Mouse (Mus musculus) testis, adult 2 months (tissue): ENCODE measurements around the gene Gm20683. TPM values are rescaled to one million over a fixed set of nuclear protein-coding genes. Genes with fewer than 3 reads are reported as not detected.
"Not testable (repeated sequence)": the region's sequence is repeated elsewhere in the genome, so short reads cannot be mapped to it uniquely, and the experiment has no call there.

ENCODE experiments used
- H3K27ac ChIP-seq: fragments of 200-500 bp; 2 replicates; pipeline ENCODE4 v1.5.1; 2012; ENCODE audit warnings: low read depth, low read length; ENCODE audit not compliant: control insufficient read depth, insufficient read depth
- H3K27me3 ChIP-seq: fragments of 200-500 bp; 2 replicates; pipeline ENCODE4 v1.6.1; 2012; ENCODE audit warnings: mild to moderate bottlenecking, low read length, moderate library complexity; ENCODE audit not compliant: control insufficient read depth, insufficient read depth
- H3K36me3 ChIP-seq: fragments of 200-500 bp; 2 replicates; pipeline ENCODE4 v1.6.1; 2012; ENCODE audit warnings: mild to moderate bottlenecking, low read length; ENCODE audit not compliant: control insufficient read depth, insufficient read depth
- H3K4me1 ChIP-seq: fragments of 200-500 bp; 2 replicates; pipeline ENCODE4 v1.6.1; 2012; ENCODE audit warnings: low read length; ENCODE audit not compliant: control insufficient read depth, insufficient read depth
- H3K4me3 ChIP-seq: fragments of 200-500 bp; 2 replicates; pipeline ENCODE4 v1.5.1; 2012; ENCODE audit warnings: low read depth, mild to moderate bottlenecking, low read length, moderate library complexity, mixed read lengths; ENCODE audit not compliant: control insufficient read depth
- CTCF ChIP-seq: fragments of 200-500 bp; IDR thresholded peaks from 2 replicates; pipeline ENCODE4 v1.5.1; 2012; ENCODE audit warnings: low read depth, mild to moderate bottlenecking, inconsistent platforms, low read length, moderate library complexity; ENCODE audit not compliant: control insufficient read depth, insufficient read depth, insufficient replicate concordance
- POLR2A ChIP-seq: fragments of 200-500 bp; IDR thresholded peaks from 2 replicates; pipeline ENCODE4 v1.6.1; 2012; ENCODE audit warnings: low read depth, mild to moderate bottlenecking, inconsistent platforms, low read length, moderate library complexity; ENCODE audit not compliant: control insufficient read depth
- polyA plus RNA-seq: library from polyadenylated mRNA; depleted of rRNA; stranded (reverse); fragments of >200 nt; gene quantifications from 2 replicates; pipeline ENCODE4 v1.2.3, GENCODE M21; 2012

Gm20683 gene
- polyA plus RNA-seq, 1 experiment = 9.0 TPM

DNA sequence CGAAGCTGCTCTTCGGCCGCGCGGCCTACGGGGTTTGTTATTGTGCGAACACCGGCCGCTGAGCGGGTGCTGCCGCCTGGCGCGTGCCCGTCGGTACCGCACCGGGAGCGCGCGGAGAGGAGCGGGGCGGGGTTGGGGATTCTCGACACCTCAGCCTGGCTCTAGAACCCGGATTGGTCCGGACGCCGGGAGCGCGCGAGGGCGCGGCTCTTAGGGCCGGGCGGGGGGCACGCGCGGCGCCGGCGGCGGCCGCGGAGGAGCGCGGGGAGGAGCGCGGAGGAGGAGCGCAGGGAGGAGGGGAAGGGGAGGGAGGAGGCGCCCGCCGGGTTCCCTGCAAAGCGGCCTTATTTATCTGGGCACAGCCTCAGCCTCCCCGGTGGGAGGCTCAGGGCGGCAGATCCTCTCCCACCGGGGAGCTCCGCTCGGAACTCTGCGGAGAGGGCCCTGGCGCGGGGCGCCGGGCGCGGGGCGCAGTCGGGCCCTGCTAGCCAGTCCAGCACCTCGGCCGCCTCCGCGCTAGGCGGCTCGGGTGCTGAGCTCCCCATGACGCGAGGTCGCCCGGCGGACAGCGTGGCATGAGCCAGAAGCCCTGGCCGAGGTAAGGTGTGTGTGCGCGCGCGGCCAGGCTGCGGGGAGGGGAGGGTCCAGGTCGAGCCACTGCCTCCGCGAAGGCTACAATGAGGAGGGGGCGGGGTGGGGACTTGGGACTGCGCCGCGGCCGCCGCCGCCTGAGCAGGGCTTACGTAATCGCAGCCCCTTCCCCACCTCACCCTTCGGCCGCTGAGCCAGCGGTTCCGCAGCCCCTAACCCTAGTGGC is 32.6 kb downstream of the Gm20683 start, which contains the start of gene Fbxl16:
Gene Fbxl16 (plus strand): TSS at position 297 of the 817 bp plus-strand sequence.
- peaks cover 13% of the 10 kb centered on the region for H3K4me1 ChIP-seq
- peak within 1 kb of the TSS; percentile 52 for H3K4me3 ChIP-seq
- no peaks in the 10 kb centered on the region for H3K36me3 ChIP-seq
- H3K27me3 ChIP-seq = no peaks in the 10 kb centered on the region
- H3K27ac ChIP-seq = no peak within 1 kb of the TSS
- TF ChIP-seq POLR2A = no peak

DNA sequence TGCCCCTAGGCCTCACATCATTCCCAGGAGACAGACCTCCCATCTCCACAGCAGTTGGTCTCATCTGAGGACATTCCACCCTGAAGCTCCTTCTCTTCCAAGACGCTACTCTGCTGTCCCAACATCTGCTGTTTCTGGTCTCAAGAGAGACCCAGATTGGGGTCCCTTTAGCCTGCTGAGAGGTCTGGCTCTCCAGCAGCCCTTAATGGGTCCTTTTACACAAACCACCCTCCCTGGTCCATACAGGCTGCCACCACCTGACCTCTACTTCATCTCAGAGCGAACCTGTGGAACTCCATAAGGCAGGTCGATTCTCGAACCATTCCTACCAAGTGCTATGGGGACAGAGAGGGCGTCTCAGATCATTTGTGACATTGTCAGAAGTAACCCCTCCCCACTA is 33.5 kb downstream of the Gm20683 start:
- TF ChIP-seq POLR2A (no peak), CTCF (no peak)
- H3K4me3 ChIP-seq = peak overlapping the region; percentile 52

GRCm38 (mm10) chr17:25807452-25807851 is 34.1 kb downstream of the Gm20683 start:
- H3K4me1 ChIP-seq, H3K27ac ChIP-seq, H3K4me3 ChIP-seq, H3K27me3 ChIP-seq, H3K36me3 ChIP-seq: not testable (repeated sequence)

More for the DNA sequence above, 33.5 kb downstream of the Gm20683 start:
- H3K27ac ChIP-seq = no peak overlapping the region
- H3K36me3 ChIP-seq = no peaks in the 10 kb centered on the region
- H3K4me1 ChIP-seq = peaks cover 9% of the 10 kb centered on the region
- no peaks in the 10 kb centered on the region for H3K27me3 ChIP-seq

GRCm38 (mm10) chr17:25806507-25806906 is 35.1 kb downstream of the Gm20683 start:
- H3K36me3 ChIP-seq = no peaks in the 10 kb centered on the region
- H3K4me1 ChIP-seq = peaks cover 9% of the 10 kb centered on the region
- no peaks in the 10 kb centered on the region for H3K27me3 ChIP-seq
- TF ChIP-seq POLR2A = no peak
- TF ChIP-seq CTCF = no peak
- H3K27ac ChIP-seq = no peak overlapping the region
- no peak overlapping the region for H3K4me3 ChIP-seq

GRCm38 (mm10) chr17:25802825-25803517 is 38.6 kb downstream of the Gm20683 start:
- TF ChIP-seq CTCF (no peak), POLR2A (no peak; the same call in 1 of the 2 replicates)
- Histone ChIP-seq H3K4me3 (peak overlapping the region; percentile 71), H3K27me3 (no peaks in the 10 kb centered on the region), H3K4me1 (no peaks in the 10 kb centered on the region; the same call in 1 of the 2 replicates), H3K36me3 (no peaks in the 10 kb centered on the region), H3K27ac (no peak overlapping the region)

- TF ChIP-seq CTCF (peak; percentile 41; the same call in 1 of the 2 replicates), POLR2A (no peak)
- no peak overlapping the region for H3K27ac ChIP-seq
- H3K4me3 ChIP-seq = no peak overlapping the region
- H3K4me1 ChIP-seq = peaks cover 12% of the 10 kb centered on the region
- no peaks in the 10 kb centered on the region for H3K27me3 ChIP-seq
- no peaks in the 10 kb centered on the region for H3K36me3 ChIP-seq
Observed at GRCm38 (mm10) chr17:25801029-25801428, 40.5 kb downstream of the Gm20683 start.

GRCm38 (mm10) chr17:25796951-25797369 is 44.6 kb downstream of the Gm20683 start, which contains the start of gene Metrn:
TSS of gene Metrn (minus strand) at chr17:25797136.
- H3K36me3 ChIP-seq = no peaks in the 10 kb centered on the region
- H3K27ac ChIP-seq = no peak within 1 kb of the TSS
- TF ChIP-seq CTCF (no peak), POLR2A (peak; percentile 12; the same call in 1 of the 2 replicates)
- peaks cover 23% of the 10 kb centered on the region for H3K4me1 ChIP-seq
- H3K27me3 ChIP-seq = no peaks in the 10 kb centered on the region
- H3K4me3 ChIP-seq = peak within 1 kb of the TSS; percentile 75
